Mouse (Mus musculus): ENCODE data around the gene Kifc3. TPM values are rescaled to one million over a fixed set of nuclear protein-coding genes. Genes with fewer than 3 reads are reported as not detected.

Gene Kifc3
- polyA plus RNA-seq, 1 experiment from 2014 or later = 20.9 TPM

DNA sequence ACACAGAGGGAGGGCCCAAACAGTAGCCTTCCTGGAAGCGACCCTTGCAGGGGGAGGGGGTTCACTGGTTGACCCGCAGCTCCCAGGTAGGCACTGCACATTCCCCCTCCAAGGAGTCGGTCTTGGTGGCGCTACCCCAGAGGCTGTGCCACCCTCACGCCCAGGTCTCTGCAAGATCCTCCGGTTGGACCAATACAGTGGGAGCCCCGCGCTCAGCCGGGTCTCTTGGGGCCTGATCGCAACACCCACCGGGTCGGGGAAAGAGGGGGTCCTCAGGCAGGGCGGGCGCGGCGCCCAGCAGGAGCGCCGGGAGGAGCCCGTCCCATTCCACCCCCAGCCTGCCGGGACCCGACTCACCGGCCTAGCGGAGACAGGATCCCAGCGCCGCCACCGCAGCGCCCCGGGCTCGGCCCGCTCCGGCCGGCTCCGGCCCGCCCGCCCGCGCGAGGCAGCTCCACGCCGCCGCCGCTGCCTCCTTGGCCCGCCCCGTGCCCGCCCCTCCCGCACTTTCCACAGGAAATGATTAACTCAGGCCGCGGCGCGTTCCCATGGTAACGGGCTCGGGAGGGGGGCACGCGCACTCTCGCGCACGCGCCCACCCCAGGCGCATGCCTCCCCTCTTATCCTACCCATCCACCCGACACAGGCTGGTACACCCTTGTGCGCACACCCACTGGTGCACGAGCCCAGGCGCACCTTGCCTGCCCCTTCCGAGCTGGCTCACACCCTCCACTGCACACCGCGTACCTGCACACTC is 60.4 kb downstream of the Kifc3 start:
- Histone ChIP-seq H3K9me3 (ENCODE audit: control insufficient read depth) (no peaks in the 10 kb centered on the region), H3K27me3 (replicated peaks; ENCODE audit: control insufficient read depth, insufficient read depth, low read length) (no peaks in the 10 kb centered on the region), H3K27ac (ENCODE audit: low read depth, low read length) (peak overlapping the region; percentile 96), H3K4me2 (replicated peaks; ENCODE audit: low read depth) (peak overlapping the region; percentile 96), H3K36me3 (ENCODE audit: control insufficient read depth, insufficient read depth) (no peaks in the 10 kb centered on the region), H3K4me3 (ENCODE audit: low read depth, low read length) (peak overlapping the region; percentile 64), H3K4me1 (replicated peaks; ENCODE audit: control insufficient read depth, insufficient read depth, low read length) (peaks cover 31% of the 10 kb centered on the region), H3K9ac (ENCODE audit: low read depth, low read length) (peak overlapping the region; percentile 85)
- under 1% methylated on average over 56 of the region's 66 CpGs for WGBS
- peak; percentile 17; the same call in 1 of the 2 replicates for ATAC-seq
- TF ChIP-seq CTCF (IDR thresholded peaks at IDR 0.05; ENCODE audit: low read depth) = no peak

GRCm38 (mm10) chr8:95141469-95142074 is 61.0 kb downstream of the Kifc3 start:
- no peak for TF ChIP-seq CTCF (IDR thresholded peaks at IDR 0.05; ENCODE audit: low read depth)
- Histone ChIP-seq H3K9ac (ENCODE audit: low read depth, low read length) (peak overlapping the region; percentile 85), H3K36me3 (ENCODE audit: control insufficient read depth, insufficient read depth) (no peaks in the 10 kb centered on the region; the same call in 1 of the 2 replicates), H3K4me3 (ENCODE audit: low read depth, low read length) (peak overlapping the region; percentile 64), H3K4me1 (replicated peaks; ENCODE audit: control insufficient read depth, insufficient read depth, low read length) (peaks cover 32% of the 10 kb centered on the region), H3K27me3 (replicated peaks; ENCODE audit: control insufficient read depth, insufficient read depth, low read length) (no peaks in the 10 kb centered on the region), H3K27ac (ENCODE audit: low read depth, low read length) (peak overlapping the region; percentile 96; the same call in 1 of the 2 replicates), H3K4me2 (replicated peaks; ENCODE audit: low read depth) (peak overlapping the region; percentile 96), H3K9me3 (ENCODE audit: control insufficient read depth) (no peaks in the 10 kb centered on the region)
- ATAC-seq = no peak
- WGBS = 4% methylated on average over 6 of the region's 6 CpGs

GRCm38 (mm10) chr8:95141026-95141425 is 61.6 kb downstream of the Kifc3 start:
- Histone ChIP-seq H3K9ac (ENCODE audit: low read depth, low read length) (no peak overlapping the region), H3K27me3 (replicated peaks; ENCODE audit: control insufficient read depth, insufficient read depth, low read length) (no peaks in the 10 kb centered on the region), H3K4me1 (replicated peaks; ENCODE audit: control insufficient read depth, insufficient read depth, low read length) (peaks cover 32% of the 10 kb centered on the region), H3K36me3 (ENCODE audit: control insufficient read depth, insufficient read depth) (no peaks in the 10 kb centered on the region; the same call in 1 of the 2 replicates), H3K4me2 (replicated peaks; ENCODE audit: low read depth) (peak overlapping the region; percentile 96), H3K9me3 (ENCODE audit: control insufficient read depth) (no peaks in the 10 kb centered on the region), H3K4me3 (ENCODE audit: low read depth, low read length) (no peak overlapping the region), H3K27ac (ENCODE audit: low read depth, low read length) (no peak overlapping the region)
- WGBS = 89% methylated on average over 1 of the region's 1 CpGs
- no peak for ATAC-seq
- TF ChIP-seq CTCF (IDR thresholded peaks at IDR 0.05; ENCODE audit: low read depth) = no peak

DNA sequence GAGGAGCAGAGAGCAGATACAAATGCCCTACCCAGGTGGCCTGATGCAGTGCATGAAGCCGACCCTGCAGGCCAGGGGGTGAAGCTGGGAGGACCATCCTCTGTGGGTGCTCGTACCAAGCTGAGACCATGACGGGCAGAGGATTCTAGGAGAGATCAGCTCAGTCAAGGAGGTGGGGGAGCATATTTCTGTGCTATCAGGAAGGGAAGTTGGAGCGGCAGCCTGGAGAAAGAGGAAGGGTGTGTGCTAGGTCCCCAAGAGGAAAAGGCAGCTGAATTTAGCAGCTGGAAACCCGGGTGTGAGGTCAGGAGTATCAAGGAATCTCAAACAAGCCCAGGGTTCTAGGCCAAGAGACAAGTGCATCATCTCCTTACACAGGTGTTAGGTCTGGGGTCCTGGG is 62.1 kb downstream of the Kifc3 start:
- Histone ChIP-seq H3K36me3 (ENCODE audit: control insufficient read depth, insufficient read depth) (no peaks in the 10 kb centered on the region; the same call in 1 of the 2 replicates), H3K4me2 (replicated peaks; ENCODE audit: low read depth) (0 out of 2 replicates have a peak overlapping the region, but pooled peaks have one; percentile 17), H3K4me1 (replicated peaks; ENCODE audit: control insufficient read depth, insufficient read depth, low read length) (peaks cover 32% of the 10 kb centered on the region), H3K27me3 (replicated peaks; ENCODE audit: control insufficient read depth, insufficient read depth, low read length) (no peaks in the 10 kb centered on the region), H3K27ac (ENCODE audit: low read depth, low read length) (no peak overlapping the region), H3K4me3 (ENCODE audit: low read depth, low read length) (no peak overlapping the region), H3K9me3 (ENCODE audit: control insufficient read depth) (no peaks in the 10 kb centered on the region), H3K9ac (ENCODE audit: low read depth, low read length) (no peak overlapping the region)
- no peak for TF ChIP-seq CTCF (IDR thresholded peaks at IDR 0.05; ENCODE audit: low read depth)
- WGBS = 53% methylated on average over 5 of the region's 5 CpGs
- ATAC-seq = no peak

GRCm38 (mm10) chr8:95139051-95139365 is 63.6 kb downstream of the Kifc3 start:
- Histone ChIP-seq H3K9me3 (ENCODE audit: control insufficient read depth) (no peaks in the 10 kb centered on the region), H3K36me3 (ENCODE audit: control insufficient read depth, insufficient read depth) (peaks cover 12% of the 10 kb centered on the region; the same call in 1 of the 2 replicates), H3K4me2 (replicated peaks; ENCODE audit: low read depth) (no peak overlapping the region), H3K9ac (ENCODE audit: low read depth, low read length) (no peak overlapping the region), H3K27ac (ENCODE audit: low read depth, low read length) (no peak overlapping the region), H3K27me3 (replicated peaks; ENCODE audit: control insufficient read depth, insufficient read depth, low read length) (no peaks in the 10 kb centered on the region), H3K4me3 (ENCODE audit: low read depth, low read length) (no peak overlapping the region), H3K4me1 (replicated peaks; ENCODE audit: control insufficient read depth, insufficient read depth, low read length) (peaks cover 27% of the 10 kb centered on the region)
- no peak for ATAC-seq
- TF ChIP-seq CTCF (IDR thresholded peaks at IDR 0.05; ENCODE audit: low read depth) = no peak
- WGBS = 27% methylated on average over 1 of the region's 1 CpGs

- Histone ChIP-seq H3K4me3 (ENCODE audit: low read depth, low read length) (peak overlapping the region; percentile 36; the same call in 1 of the 2 replicates), H3K9me3 (ENCODE audit: control insufficient read depth) (no peaks in the 10 kb centered on the region)
- WGBS = 33% methylated on average over 6 of the region's 6 CpGs
These were observed 64.1 kb downstream of the Kifc3 start for GRCm38 (mm10) chr8:95138341-95139050.

More at GRCm38 (mm10) chr8:95138341-95139050, 64.1 kb downstream of the Kifc3 start:
- Histone ChIP-seq H3K36me3 (ENCODE audit: control insufficient read depth, insufficient read depth) (peaks cover 12% of the 10 kb centered on the region; the same call in 1 of the 2 replicates), H3K27ac (ENCODE audit: low read depth, low read length) (no peak overlapping the region), H3K4me2 (replicated peaks; ENCODE audit: low read depth) (peak overlapping the region; percentile 68), H3K27me3 (replicated peaks; ENCODE audit: control insufficient read depth, insufficient read depth, low read length) (no peaks in the 10 kb centered on the region), H3K9ac (ENCODE audit: low read depth, low read length) (no peak overlapping the region), H3K4me1 (replicated peaks; ENCODE audit: control insufficient read depth, insufficient read depth, low read length) (peaks cover 27% of the 10 kb centered on the region)
- peak; percentile 5; the same call in 1 of the 2 replicates for TF ChIP-seq CTCF (IDR thresholded peaks at IDR 0.05; ENCODE audit: low read depth)
- no peak for ATAC-seq
